Mouse (Mus musculus): ENCODE results near the gene Smox. TPM values are rescaled to one million over a fixed set of nuclear protein-coding genes. Genes with fewer than 3 reads are reported as not detected.
"Not testable (repeated sequence)": the region's sequence is repeated elsewhere in the genome, so short reads cannot be mapped to it uniquely, and the experiment has no call there.

Gene Smox
- total RNA-seq (2017) = 17.9 and 22.1 TPM in 2 replicates

GRCm38 (mm10) chr2:131491196-131491595, at the start of gene Smox:
Smox (plus strand) TSS chr2:131491496.
- ATAC-seq (replicated peaks in 1 of 2; ENCODE audit: insufficient read depth in 1 of 2, low FRiP score in 2 of 2, low TSS enrichment in 1 of 2, low read depth in 1 of 2, poor library complexity in 2 of 2, severe bottlenecking in 2 of 2) = no peak

GRCm38 (mm10) chr2:131443084-131443890, 48.0 kb upstream of the Smox start:
- no peak for ATAC-seq (replicated peaks in 1 of 2; ENCODE audit: insufficient read depth in 1 of 2, low FRiP score in 2 of 2, low TSS enrichment in 1 of 2, low read depth in 1 of 2, poor library complexity in 2 of 2, severe bottlenecking in 2 of 2)

GRCm38 (mm10) chr2:131443891-131444190, 47.5 kb upstream of the Smox start:
- ATAC-seq (replicated peaks in 1 of 2; ENCODE audit: insufficient read depth in 1 of 2, low FRiP score in 2 of 2, low TSS enrichment in 1 of 2, low read depth in 1 of 2, poor library complexity in 2 of 2, severe bottlenecking in 2 of 2) = no peak

- peak in 1 of 2 experiments; percentile 45; a peak in 1 of 4 replicates for ATAC-seq (replicated peaks in 1 of 2; ENCODE audit: insufficient read depth in 1 of 2, low FRiP score in 2 of 2, low TSS enrichment in 1 of 2, low read depth in 1 of 2, poor library complexity in 2 of 2, severe bottlenecking in 2 of 2)
These were observed 44.8 kb upstream of the Smox start for GRCm38 (mm10) chr2:131446416-131446982.

- no peak for ATAC-seq (replicated peaks in 1 of 2; ENCODE audit: insufficient read depth in 1 of 2, low FRiP score in 2 of 2, low TSS enrichment in 1 of 2, low read depth in 1 of 2, poor library complexity in 2 of 2, severe bottlenecking in 2 of 2)
These were observed 43.5 kb upstream of the Smox start for GRCm38 (mm10) chr2:131447566-131448330.

- ATAC-seq (replicated peaks in 1 of 2; ENCODE audit: insufficient read depth in 1 of 2, low FRiP score in 2 of 2, low TSS enrichment in 1 of 2, low read depth in 1 of 2, poor library complexity in 2 of 2, severe bottlenecking in 2 of 2) = no peak
These were observed 42.9 kb upstream of the Smox start for GRCm38 (mm10) chr2:131448353-131448752.

- ATAC-seq (replicated peaks in 1 of 2; ENCODE audit: insufficient read depth in 1 of 2, low FRiP score in 2 of 2, low TSS enrichment in 1 of 2, low read depth in 1 of 2, poor library complexity in 2 of 2, severe bottlenecking in 2 of 2) = no peak
These were observed 41.6 kb upstream of the Smox start for GRCm38 (mm10) chr2:131449720-131450119.

- no peak for ATAC-seq (replicated peaks in 1 of 2; ENCODE audit: insufficient read depth in 1 of 2, low FRiP score in 2 of 2, low TSS enrichment in 1 of 2, low read depth in 1 of 2, poor library complexity in 2 of 2, severe bottlenecking in 2 of 2)
These were observed 40.8 kb upstream of the Smox start for GRCm38 (mm10) chr2:131450491-131450890.

- ATAC-seq (replicated peaks in 1 of 2; ENCODE audit: insufficient read depth in 1 of 2, low FRiP score in 2 of 2, low TSS enrichment in 1 of 2, low read depth in 1 of 2, poor library complexity in 2 of 2, severe bottlenecking in 2 of 2) = no peak
These were observed 33.6 kb upstream of the Smox start for GRCm38 (mm10) chr2:131457728-131458127.

- ATAC-seq (replicated peaks in 1 of 2; ENCODE audit: insufficient read depth in 1 of 2, low FRiP score in 2 of 2, low TSS enrichment in 1 of 2, low read depth in 1 of 2, poor library complexity in 2 of 2, severe bottlenecking in 2 of 2) = no peak
These were observed 30.2 kb upstream of the Smox start for GRCm38 (mm10) chr2:131460946-131461682.

- ATAC-seq (replicated peaks in 1 of 2; ENCODE audit: insufficient read depth in 1 of 2, low FRiP score in 2 of 2, low TSS enrichment in 1 of 2, low read depth in 1 of 2, poor library complexity in 2 of 2, severe bottlenecking in 2 of 2) = no peak
These were observed 28.3 kb upstream of the Smox start for GRCm38 (mm10) chr2:131462991-131463390.

- ATAC-seq (replicated peaks in 1 of 2; ENCODE audit: insufficient read depth in 1 of 2, low FRiP score in 2 of 2, low TSS enrichment in 1 of 2, low read depth in 1 of 2, poor library complexity in 2 of 2, severe bottlenecking in 2 of 2) = no peak
These were observed 27.1 kb upstream of the Smox start for GRCm38 (mm10) chr2:131464147-131464546.

- no peak for ATAC-seq (replicated peaks in 1 of 2; ENCODE audit: insufficient read depth in 1 of 2, low FRiP score in 2 of 2, low TSS enrichment in 1 of 2, low read depth in 1 of 2, poor library complexity in 2 of 2, severe bottlenecking in 2 of 2)
These were observed 24.6 kb upstream of the Smox start for GRCm38 (mm10) chr2:131466732-131467131.

- no peak for ATAC-seq (replicated peaks in 1 of 2; ENCODE audit: insufficient read depth in 1 of 2, low FRiP score in 2 of 2, low TSS enrichment in 1 of 2, low read depth in 1 of 2, poor library complexity in 2 of 2, severe bottlenecking in 2 of 2)
These were observed 21.4 kb upstream of the Smox start for GRCm38 (mm10) chr2:131469916-131470315.

GRCm38 (mm10) chr2:131473749-131474148, 17.5 kb upstream of the Smox start:
- ATAC-seq (replicated peaks in 1 of 2; ENCODE audit: insufficient read depth in 1 of 2, low FRiP score in 2 of 2, low TSS enrichment in 1 of 2, low read depth in 1 of 2, poor library complexity in 2 of 2, severe bottlenecking in 2 of 2) = no peak

GRCm38 (mm10) chr2:131477105-131477504, 14.2 kb upstream of the Smox start:
- not testable (repeated sequence) for ATAC-seq (replicated peaks in 1 of 2; ENCODE audit: insufficient read depth in 1 of 2, low FRiP score in 2 of 2, low TSS enrichment in 1 of 2, low read depth in 1 of 2, poor library complexity in 2 of 2, severe bottlenecking in 2 of 2)

GRCm38 (mm10) chr2:131477917-131478316, 13.4 kb upstream of the Smox start:
- no peak for ATAC-seq (replicated peaks in 1 of 2; ENCODE audit: insufficient read depth in 1 of 2, low FRiP score in 2 of 2, low TSS enrichment in 1 of 2, low read depth in 1 of 2, poor library complexity in 2 of 2, severe bottlenecking in 2 of 2)

- ATAC-seq (replicated peaks in 1 of 2; ENCODE audit: insufficient read depth in 1 of 2, low FRiP score in 2 of 2, low TSS enrichment in 1 of 2, low read depth in 1 of 2, poor library complexity in 2 of 2, severe bottlenecking in 2 of 2) = no peak
These were observed 12.9 kb upstream of the Smox start for GRCm38 (mm10) chr2:131478349-131478748.
